Mouse (Mus musculus): Measurements from ENCODE around the gene Vmn2r95.
"Not testable (repeated sequence)": the region's sequence is repeated elsewhere in the genome, so short reads cannot be mapped to it uniquely, and the experiment has no call there.

The Vmn2r95 gene

GRCm38 (mm10) chr17:18423778-18424177 lies at the start of gene Vmn2r95:
Gene Vmn2r95, plus strand, starts transcription at chr17:18424078.
- no peak for DNase-seq (ENCODE audit: extremely low read depth, low read depth, low spot score)

- no peak for DNase-seq (ENCODE audit: extremely low read depth, low read depth, low spot score)
Observed at GRCm38 (mm10) chr17:18455619-18456140, 31.8 kb downstream of the Vmn2r95 start.

GRCm38 (mm10) chr17:18458126-18458634 lies 34.3 kb downstream of the Vmn2r95 start:
- DNase-seq (ENCODE audit: extremely low read depth, low read depth, low spot score): not testable (repeated sequence)

- no peak for DNase-seq (ENCODE audit: extremely low read depth, low read depth, low spot score)
Observed at GRCm38 (mm10) chr17:18462695-18463094, 38.8 kb downstream of the Vmn2r95 start.

- DNase-seq (ENCODE audit: extremely low read depth, low read depth, low spot score): no peak
Observed at GRCm38 (mm10) chr17:18479885-18480284, 56.0 kb downstream of the Vmn2r95 start.

Measured in fat pad, adult 2 months (tissue).